Mouse (Mus musculus) spleen, postnatal 10 days (tissue): ENCODE measurements around the gene Btn2a2.

Experiments used
- DNase-seq, 2 experiments: peaks; one replicate each; pipeline ENCODE4 v3.0.0; 2021 to 2022; ENCODE audit warnings: low spot score in 2 of 2

Btn2a2 gene

DNA sequence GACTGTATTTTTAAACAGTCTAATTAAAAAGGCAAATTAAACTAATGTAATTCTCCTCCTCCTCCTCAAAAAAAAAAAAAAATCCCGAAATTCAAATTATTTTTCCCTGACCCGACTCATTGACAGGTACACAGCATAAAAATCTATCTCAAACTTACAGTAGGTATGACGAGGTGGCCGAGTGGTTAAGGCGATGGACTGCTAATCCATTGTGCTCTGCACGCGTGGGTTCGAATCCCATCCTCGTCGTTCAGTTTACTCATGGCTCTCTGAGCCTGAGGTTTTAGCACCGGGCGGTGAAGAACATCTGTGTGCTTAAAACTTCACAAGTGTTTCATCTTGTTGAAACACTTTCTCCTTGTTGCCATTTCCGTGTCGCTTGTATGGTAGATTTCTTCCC is 33.0 kb upstream of the Btn2a2 start:
- peak; percentile 76 to 88 for DNase-seq

DNA sequence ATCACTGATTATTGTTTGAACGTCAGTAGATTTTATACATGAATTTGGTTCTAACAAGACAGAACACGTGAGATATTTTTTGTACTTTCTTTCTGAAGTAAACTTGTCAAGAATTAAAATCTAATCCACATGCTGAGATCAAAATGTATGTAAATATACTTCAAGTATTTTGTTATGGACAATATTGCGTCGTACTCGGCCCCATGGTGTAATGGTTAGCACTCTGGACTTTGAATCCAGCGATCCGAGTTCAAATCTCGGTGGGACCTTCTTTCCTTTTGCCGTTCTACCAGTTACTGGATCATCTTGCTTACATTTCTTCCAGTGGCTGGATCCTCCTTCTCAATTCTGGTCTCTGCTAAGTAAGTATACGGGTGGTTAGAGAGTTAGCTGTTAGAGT is 30.8 kb upstream of the Btn2a2 start:
- DNase-seq, result peak; percentile 79 to 82

DNA sequence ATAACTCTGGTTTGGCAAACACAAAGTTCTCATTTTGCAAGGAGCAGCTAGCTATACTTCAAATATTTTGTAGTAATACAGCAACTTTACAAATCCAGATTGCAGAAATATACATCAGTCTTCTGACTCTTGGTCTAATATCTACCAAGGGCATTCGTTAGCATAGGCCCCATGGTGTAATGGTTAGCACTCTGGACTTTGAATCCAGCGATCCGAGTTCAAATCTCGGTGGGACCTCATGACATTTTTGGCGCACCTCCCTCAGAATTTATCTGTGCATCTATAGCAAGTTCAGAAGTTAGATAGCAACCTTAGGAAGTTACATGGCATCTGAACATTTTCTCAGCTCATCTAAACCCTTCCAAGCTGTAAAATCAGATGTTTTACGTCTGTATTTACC is 30.2 kb upstream of the Btn2a2 start:
- peak; percentile 86 to 91 for DNase-seq

DNA sequence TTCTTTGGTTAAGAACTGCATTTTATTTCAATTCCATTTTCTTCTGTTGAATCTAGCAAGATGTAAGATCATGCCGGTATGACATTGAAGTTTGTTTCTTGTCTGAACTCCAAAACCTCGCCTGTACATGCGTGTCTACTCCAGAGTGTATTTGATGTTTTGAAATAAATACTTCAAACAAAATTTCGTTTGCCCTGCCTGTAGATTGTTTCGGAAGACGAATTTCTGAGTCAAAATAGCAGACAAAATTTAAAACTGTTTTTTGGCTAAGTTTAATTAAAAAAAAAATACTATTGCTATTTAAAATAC is 29.6 kb upstream of the Btn2a2 start:
- no peak for DNase-seq

DNA sequence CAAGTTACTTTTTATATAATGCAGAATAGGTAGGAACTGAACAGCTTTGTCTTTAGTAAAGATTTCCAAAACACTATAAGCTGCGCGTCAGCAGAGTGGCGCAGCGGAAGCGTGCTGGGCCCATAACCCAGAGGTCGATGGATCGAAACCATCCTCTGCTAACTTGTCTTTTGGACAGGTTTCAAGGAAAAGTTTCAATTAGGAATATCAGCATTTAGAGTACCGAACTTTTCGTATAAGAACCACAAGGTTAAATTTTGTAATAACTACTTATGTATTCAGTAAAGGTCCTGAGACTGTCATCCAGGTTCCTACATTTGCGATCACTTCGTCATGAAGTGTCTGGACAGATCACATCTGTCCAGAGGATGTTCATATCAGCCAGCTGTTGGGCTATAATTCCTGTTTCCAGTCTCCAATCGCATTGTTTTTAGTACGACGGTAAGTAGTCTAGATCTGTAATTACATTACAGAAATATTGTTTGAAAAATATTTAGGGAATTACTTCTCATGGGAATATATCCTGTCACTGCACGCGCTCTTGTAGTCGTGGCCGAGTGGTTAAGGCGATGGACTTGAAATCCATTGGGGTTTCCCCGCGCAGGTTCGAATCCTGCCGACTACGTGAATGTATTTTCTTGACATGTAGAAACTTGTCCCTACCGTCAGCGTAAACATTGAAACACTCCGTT is 29.1 kb upstream of the Btn2a2 start:
- peak; percentile 93 to 95 for DNase-seq

DNA sequence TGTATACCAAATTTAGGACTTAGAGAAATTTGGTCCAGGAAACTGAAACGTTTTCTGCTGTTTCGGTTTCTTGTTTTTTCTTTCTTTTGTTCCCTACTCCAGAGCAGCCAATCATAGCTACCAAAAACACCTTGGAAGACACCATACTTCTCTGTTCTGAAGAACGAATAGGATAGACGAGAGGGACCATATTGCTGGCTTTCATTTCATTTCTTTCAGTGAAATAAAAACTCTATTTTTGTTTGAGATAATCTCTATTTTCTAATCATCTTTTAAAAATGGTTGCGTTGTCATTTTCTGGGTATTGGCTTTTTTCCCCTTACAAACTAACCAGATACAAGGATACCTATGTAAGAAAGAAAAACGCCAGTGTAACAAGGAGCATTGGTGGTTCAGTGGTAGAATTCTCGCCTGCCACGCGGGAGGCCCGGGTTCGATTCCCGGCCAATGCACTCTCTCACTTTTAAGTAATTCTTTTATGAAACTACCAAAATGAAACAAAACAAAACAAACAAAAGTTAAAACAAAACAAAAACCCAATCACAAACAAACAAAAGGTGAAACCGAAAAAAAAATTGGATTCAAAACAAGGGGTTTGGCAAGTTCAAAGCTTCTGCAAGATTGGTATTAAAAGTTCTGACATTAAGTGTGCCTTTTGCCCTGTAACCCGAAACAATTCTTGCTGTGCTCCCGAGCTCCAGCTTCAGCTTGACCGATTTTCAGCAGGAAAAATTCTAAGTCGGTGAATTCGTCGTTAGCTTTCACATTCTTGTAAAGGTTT is 28.4 kb upstream of the Btn2a2 start:
- peak; percentile 79 to 82 for DNase-seq

DNA sequence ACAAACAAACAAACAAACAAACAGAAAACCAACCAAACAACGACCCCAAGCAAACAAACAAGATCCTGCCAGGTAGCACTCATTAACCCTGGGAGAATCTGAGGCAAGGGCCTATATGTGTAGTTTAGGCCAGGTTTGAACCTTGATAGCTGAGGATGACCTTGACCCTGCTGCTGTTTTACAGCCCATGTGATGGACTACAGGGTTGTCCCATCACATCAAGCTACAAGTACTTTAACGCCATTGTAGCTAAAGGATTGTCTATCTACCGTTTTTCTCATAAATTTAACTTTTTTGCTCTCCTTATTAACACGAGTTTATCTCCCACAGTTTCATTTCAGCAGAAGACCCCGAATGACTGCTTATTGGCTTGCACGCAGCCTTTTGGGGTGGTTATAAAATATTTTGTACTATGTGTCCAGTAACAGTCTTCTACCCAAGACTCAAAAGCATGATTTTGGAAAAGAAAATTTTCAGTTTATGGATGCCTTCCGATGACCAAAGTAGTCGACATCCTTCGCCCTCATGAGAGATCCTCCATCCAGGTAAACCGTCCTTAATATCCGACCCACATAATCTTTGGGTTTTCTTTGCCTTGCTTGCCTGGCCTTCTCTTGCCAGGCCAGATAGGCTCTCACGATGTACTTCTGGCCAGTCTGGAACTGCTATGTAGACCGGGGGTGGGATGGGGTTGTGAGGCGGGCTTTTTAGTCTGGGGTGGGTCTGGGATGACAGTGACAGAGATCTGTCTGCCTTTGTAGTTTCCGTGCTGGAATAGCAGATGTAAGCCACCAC is 27.4 kb upstream of the Btn2a2 start:
- no peak for DNase-seq

DNA sequence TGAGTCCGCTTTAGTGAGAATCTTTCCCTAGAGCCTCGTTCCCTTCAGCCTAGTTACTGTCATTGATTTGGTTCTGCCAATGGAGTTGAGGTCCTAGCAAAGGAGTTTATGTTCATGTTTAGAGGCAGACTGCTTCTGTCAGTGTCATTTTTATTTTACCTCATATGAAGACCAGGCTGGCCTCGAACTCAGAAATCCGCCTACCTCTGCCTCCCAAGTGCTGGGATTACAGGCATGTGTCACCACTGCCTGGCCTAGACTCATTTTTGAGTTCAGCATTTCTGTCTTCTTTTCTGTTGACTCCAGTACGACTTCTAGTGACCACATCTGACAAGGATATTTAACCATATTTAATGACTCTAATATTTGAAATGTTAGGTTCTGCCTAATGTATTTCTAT is 26.6 kb upstream of the Btn2a2 start:
- no peak for DNase-seq

DNA sequence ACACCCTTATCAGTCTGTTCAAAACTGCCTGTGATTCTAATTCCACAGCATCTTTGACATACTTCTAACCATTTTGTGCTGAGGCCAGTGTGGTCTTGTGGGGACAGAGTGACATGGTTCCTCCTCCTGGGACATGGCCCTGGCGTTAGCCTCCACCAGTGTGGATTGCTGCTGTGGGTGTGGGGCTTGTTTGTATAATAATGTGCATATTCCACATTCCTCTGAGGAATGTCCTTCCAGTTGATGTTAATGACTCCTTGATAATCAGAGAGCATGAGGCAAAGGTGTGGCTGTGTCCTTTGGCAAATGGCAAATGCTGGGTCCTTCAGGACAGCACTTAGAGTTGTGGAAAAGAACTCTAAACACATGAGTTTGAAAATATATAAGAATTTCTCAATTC is 24.9 kb upstream of the Btn2a2 start:
- DNase-seq, result no peak

DNA sequence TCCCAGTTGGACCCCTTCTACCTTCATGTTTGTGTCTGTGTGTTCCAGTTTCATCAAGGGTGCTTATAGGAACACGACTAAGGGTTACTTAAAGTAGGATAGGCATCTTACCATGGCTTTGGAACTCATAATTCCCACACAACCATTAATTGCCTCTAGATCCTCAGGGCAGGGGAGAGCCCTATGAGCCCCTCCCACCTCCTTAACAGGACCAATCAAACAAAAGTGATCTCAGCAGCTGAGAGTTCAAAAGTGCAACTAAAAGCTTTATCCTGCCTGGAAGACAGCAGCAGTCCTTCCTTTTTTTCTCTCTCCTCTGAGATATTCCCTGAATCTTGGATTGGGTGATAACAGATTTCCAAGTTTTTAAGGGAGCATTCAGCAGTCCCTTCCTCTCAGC is 21.5 kb upstream of the Btn2a2 start:
- DNase-seq, result no peak

DNA sequence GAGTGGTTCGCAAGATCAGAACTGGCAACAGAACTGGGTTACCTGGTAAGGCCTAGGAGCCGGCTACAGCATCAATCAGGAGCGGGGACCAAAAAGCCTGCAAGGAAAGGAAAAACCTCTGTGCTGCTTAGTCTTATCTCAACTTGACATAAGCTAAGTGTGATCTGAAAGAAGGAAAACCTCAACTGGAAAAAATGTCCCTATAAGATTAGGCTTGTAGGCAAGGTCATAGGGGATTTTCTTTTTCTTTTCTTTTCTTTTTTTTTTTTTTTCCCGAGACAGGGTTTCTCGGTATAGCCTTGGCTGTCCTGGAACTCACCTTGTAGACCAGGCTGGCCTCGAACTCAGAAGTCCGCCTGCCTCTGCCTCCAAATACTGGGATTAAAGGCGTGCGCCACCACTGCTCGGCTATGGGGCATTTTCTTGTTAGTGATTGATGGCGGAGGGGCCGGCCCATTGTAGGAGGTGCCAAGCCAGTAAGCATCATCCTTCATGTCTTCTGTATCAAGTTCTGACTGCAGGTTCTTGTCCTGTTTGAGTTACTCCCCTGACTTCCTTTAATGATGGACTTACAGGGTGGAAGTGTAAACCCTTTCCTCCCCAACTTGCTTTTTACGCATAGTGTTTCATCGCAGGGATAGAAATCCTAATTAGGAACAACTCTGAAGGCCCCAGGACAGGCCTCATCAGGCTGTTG is 18.3 kb upstream of the Btn2a2 start:
- DNase-seq, result no peak

DNA sequence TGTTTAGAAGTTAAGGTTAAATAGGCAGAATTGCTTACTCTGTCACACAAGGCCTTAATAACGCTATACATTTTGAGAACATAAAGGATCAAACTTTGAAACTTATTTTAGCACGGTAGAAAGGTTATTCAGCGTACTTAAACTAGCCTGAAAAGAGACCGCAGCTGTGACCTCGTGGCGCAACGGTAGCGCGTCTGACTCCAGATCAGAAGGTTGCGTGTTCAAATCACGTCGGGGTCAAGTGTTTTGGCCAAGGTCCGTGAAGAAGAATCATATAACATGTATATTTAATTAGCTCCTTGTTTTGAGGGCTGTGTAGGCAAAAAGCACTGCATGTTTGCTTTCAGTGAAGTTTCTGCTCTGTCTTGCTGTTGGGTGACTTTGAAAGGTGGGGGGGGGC is 17.7 kb upstream of the Btn2a2 start:
- peak; percentile 76 to 77 for DNase-seq

DNA sequence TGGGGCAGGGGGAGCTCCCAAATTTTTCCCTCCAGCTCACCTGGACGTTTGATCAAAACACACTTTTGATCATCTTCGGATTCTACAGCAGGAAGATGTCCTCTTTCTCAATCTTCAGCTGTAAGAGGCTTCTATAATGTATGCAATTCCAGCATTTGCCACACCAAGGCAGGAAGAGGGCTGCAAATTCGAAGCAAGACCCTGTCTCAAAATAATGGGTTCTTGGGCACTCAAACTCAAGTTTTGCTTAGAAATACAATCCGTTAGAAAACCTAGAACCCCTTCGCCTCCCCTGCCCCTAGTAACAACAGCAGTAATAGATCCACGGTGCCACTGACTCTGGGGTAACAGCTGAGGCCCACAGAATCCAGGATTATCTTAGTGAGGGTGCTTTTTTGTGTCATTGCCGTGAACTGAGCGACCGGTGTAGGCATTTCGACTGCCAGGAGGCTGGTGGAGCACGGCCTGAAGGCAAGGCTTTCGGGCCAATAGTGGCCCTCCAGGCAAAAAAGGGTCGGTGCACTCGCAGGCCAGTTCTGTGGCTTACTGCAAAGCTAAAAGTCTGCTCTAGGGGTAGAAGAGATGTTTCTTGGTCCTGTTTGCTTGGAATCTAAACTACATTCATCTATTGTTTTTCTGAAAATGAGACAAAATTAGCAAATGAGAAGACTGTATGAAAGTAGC is 17.1 kb upstream of the Btn2a2 start:
- peak in 1 of 2 experiments; percentile 33 for DNase-seq

DNA sequence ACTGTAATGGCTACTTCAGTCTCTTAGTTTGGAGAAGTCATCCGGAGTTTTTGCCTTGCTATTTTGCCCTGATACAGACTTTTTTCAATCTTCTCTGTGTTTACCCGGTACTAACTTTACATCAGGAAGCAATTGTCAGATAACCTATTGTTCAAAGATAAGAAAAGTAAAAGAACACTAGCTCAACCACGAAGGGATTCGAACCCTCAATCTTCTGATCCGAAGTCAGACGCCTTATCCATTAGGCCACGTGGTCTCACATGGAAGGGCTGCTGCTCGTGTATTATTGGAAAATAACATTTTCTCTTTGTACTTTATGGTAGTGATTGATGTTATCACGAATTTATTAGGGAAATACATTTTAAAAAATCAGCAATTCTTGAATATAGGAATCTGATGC is 15.1 kb upstream of the Btn2a2 start:
- peak; percentile 46 to 65 for DNase-seq

DNA sequence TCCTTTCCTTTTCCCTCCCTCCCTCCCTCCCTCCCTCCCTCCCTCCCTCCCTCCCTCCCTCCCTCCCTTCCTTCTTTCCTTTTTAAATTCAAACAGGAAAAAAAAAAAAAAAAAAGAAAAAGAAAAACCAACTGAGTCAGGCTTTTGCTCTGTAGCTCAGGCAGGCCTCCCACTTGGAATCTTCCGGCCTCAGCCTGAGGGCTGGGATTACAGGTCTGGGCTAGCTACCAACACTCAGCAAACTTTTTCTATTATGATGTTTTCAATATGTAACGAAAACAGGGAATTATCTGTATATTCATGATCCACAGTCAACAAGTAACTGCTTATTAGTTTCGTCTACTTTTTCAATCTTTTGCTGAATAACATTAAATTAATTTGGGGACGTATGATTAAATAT is 14.3 kb upstream of the Btn2a2 start:
- DNase-seq, result no peak

DNA sequence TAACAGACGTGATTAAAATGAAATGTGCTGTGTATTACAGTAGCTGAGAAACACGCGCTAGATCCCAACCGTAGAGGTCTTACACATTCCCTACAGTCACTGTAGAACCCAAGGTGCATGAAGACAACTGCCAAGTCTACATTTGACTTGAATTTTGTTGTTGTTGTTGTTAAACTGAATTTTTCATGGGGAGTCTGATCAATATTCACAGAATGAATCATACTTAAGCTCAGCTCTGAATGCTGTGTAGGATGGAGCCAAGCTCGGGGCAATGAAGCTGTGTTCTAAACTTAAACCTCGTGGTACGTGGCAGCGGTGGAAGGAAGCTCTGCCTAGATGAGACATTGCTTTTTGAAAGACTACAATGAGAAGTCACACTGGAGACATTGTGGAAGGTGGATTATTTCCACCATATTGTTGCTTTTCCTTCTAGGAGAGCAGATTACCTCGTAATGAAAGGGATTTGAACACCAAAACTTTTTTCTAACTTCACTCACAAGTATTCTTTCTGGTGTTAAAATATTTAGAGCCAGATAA is 13.4 kb upstream of the Btn2a2 start:
- DNase-seq, result no peak

DNA sequence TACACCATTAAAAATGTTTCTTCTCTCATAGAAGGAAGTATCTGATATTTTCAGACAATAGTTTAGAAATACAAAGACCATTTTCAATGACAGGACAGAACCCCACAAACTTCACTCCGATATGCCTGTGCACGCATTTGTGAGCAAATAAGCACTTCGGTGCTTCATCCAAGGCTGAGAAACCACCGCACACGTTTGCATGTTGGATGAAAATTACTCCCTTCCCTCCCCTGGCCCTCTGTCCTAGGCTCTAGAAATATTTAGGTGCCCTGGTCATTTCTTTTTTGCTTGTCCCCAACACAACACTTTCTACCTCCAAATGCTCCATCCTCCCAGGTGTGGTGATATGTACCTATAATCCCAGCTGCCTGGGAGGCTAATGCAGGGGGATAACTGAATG is 12.9 kb upstream of the Btn2a2 start:
- no peak for DNase-seq

DNA sequence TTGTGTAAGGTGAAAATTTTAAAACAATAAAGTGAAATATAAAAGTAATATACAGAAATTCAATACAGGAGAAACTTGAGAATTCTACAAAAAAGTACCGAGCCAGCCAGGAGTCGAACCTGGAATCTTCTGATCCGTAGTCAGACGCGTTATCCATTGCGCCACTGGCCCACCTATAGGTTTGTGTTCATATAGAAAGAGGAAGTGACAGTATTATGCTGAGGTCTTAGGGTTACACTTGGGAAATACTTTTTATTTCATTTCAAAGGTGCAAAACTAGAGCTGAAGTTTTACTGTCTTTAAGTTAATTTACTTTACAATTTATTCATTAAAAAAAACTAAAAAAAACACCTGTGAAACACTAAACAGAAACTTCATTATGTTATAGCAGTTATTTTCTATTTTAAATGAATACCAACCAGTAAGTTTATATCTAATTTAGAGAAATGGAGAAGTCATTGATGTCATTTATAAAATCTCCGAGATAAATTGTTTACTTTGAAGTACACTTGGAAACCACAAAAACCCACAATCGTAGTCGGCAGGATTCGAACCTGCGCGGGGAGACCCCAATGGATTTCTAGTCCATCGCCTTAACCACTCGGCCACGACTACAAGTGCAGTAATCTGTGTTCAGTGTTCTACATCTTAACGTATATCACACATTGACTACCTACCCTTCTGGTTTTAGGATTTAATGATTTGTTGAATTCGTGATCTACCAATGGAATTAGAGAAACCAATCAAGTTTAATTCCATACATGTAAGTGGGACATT is 12.0 kb upstream of the Btn2a2 start:
- peak; percentile 64 to 74 for DNase-seq

DNA sequence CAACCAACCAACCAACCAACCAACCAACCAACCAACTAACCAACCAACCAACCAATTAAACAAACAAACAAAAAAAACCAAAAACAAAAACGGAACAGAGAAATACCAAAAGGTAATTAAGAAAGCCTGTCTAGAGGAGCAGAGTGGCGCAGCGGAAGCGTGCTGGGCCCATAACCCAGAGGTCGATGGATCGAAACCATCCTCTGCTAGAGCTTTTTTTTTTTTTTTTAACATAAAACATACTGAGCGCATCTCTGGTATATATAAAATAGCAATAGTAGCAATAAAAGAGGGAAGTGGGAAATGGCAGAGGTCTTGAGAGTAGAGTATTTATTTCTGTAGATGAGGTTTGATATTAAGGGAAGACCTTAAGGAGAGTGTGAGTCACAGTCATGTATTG is 11.3 kb upstream of the Btn2a2 start:
- no peak for DNase-seq

DNA sequence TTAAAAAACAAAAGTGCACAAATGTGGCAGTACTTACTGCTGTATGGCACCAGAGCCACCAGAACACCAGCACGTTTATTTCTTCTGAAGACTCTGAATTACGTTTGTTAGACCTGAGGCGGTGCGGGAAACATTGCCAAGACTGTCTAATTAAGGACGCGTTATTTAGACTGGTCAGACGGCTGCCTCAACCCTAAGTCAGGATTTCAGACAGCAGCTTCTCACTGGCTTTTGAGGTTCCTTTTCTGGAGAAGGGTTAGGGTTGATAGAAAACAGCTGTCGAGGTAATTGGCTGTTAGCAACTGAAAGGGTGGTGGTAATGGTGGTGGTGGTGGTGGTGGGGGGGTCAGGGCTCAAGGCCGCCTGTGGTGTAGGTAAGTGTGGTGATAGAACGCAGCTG is 10.0 kb upstream of the Btn2a2 start:
- no peak for DNase-seq
